Mouse (Mus musculus) embryo, embryonic 10 days (tissue): ENCODE results near the gene Prune1.
"Not testable (repeated sequence)": the region's sequence is repeated elsewhere in the genome, so short reads cannot be mapped to it uniquely, and the experiment has no call there.

Experiments used
- DNase-seq: peaks from one replicate; pipeline ENCODE4 v3.0.0-alpha.2; 2015; ENCODE audit warnings: low spot score

The Prune1 gene

DNA sequence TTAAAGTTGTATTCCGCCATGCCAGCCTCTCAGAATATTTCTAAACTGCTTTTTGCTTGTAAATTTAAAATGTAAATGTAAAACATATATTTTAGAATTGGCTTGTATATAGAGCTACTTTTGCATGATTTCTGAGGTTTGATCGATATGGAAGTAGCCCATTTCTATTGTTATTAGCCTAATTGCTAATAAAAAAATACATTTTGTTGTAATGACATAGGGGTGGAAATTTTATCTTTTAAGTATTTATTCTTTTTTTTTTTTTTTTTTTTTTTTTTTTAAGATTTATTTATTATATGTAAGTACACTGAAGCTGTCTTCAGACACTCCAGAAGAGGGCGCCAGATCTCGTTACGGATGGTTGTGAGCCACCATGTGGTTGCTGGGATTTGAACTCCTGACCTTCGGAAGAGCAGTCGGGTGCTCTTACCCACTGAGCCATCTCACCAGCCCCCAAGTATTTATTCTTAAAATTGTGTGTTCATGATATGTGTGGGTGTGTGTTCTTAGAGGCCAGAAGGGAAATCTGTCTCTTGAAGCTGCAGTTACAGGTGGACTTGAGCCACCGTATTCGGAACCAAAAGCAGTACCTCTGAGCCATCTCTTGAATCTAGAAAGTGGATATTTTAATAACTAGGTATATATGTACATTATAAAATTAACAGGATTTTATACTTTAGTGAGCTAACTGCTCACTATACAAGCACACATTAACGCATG is 68.8 kb downstream of the Prune1 start:
- not testable (repeated sequence) for DNase-seq

DNA sequence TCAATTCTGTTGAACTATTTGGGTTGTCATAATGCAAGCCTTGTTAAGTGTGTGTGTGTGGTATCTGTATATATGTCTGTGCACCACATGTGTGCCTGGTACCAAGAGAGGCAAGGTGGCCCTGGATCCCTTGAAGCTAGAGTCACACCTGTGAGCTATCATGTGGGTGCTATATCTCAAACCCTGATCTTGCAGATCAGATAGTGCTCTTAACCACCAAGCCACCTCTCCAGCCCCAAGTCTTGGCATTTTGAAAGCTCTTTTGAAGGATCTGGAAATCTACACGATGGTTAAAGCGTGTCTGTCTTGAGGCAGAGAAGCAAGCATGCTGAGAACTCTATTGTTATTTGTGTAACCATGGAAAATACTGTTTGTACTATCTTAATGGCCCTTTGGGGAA is 71.3 kb downstream of the Prune1 start:
- DNase-seq, result no peak

DNA sequence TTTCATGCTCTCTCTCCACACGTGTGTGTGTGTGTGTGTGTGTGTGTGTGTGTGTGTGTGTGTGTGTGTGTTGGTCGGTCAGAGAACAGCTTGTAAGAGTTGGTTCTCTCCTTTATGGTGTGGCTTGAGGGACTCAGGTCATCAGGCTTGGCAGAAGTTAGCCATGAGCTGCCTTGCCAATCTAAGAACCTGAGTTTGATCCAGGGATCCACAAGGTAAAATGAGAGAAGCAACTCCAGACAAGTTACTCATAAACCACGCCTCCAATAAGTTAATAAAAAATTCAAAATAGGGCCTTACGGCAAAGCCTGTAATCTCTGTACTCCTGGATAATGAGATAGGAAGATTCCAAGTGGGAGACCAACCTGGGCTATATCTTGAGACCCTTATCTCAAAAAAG is 73.6 kb downstream of the Prune1 start:
- no peak for DNase-seq

DNA sequence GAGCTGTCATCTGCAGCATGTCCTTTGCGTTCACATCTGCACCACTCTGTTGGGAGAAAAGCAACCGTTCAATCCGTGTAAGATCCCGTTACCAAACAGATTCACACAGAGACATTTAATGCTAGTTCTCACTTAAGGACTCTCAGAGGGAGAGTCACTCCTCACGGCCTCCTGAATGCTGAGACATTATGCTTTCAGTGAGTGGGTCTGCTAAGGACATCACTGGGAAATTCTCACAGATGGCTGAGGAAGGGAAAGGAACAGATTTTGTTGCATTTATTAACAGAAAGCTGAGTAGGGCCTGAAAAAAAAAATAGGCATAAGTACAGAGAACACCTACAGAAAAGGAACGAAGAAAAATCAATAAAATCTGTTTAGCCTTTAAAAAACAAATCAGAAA is 78.0 kb downstream of the Prune1 start:
- DNase-seq, result no peak
